Mouse (Mus musculus) liver (tissue): ENCODE results near the gene Asxl2.
"Not testable (repeated sequence)": the region's sequence is repeated elsewhere in the genome, so short reads cannot be mapped to it uniquely, and the experiment has no call there.

ENCODE experiments used
- DNase-seq: peaks from one replicate; pipeline ENCODE4 v3.0.0-alpha.2; 2020; ENCODE audit warnings: mixed read lengths

Asxl2 gene

DNA sequence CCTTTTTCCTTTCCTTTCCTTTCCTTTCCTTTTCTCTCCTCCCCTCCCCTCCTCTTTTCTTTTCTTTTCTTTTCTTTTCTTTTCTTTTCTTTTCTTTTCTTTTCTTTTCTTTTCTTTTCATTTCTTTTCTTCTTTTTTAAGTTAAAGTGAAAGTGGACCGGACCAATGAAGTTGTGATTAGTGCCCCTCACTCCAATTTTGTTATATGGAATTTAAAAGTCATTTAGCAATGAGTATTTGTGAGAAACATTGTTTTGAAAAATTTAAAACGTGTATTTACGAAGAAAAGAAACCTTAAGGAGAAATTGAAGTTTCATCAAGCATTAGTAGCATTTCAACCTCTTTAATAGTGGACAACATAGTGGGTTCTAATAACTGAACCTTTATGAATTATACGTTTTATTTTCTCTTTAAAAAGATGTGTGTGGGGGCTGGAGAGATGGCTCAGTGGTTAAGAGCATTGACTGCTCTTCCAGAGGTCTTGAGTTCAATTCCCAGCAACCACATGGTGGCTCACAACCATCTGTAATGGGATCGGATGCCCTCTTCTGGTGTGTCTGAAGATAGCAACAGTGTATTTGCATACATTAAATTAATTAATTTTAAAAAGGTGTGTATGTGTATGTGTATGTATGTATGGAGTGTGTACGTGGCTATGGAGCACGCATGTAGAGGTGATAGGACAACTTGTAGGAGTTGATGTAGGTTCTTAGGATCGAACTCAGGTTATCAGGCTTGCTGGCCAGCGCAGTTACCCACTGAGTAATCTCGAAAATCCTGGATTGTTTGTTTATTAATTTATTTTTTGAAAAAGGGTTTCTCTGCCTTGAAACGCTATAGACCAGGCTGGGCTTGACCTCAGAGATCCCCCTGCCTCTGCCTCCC lies 1.5 kb downstream of the Asxl2 start:
- no peak for DNase-seq

DNA sequence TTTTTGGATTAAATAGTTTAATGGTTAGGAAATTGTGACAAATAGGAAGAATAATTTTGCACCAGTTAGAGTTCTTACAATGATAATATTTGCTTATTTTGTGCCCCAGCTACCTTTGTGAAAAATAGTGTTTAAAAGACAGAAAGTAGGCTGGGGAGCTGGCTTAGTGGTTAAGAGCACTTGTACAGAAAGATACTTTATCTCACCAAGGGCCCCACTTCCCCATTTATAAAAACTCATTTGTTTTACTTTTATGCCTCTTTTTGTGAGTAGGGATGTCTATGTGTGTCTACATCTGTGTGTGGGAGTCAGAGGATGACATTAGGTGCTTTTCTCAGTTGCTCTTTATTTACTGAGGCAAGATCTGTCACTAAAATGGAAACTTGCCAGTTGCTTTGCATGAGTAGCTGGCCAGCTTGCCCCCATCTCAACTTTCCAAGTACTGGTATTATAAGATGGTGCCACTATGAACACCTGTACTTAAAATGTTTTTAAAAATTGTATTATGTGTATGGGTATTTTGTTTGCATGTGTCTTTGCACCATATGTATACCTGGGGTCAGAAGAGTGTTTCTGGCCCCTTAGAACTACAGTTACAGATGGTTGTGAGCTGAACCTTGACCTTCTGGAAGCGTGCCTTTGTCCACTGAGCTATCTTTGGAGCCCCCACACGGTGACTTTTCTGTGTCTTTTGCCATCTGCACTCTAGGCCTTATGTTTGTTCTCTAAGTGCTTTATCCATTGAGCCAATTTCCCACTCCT lies 3.2 kb downstream of the Asxl2 start:
- no peak for DNase-seq

DNA sequence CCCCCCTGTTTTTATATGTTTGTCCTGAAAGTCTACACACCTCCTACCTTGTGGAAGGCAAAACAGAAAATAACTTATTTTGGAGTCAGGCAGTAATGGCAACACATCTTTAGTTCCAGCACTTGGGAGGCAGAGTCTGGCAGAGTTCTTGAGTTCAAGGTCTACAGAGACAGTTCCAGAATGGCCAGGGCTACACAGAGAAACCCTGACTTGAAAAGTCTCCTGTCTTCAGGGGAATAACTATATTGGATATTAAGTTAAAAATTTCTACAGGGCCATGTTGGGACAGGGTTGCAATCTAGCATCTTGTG lies 3.7 kb downstream of the Asxl2 start:
- DNase-seq = no peak

DNA sequence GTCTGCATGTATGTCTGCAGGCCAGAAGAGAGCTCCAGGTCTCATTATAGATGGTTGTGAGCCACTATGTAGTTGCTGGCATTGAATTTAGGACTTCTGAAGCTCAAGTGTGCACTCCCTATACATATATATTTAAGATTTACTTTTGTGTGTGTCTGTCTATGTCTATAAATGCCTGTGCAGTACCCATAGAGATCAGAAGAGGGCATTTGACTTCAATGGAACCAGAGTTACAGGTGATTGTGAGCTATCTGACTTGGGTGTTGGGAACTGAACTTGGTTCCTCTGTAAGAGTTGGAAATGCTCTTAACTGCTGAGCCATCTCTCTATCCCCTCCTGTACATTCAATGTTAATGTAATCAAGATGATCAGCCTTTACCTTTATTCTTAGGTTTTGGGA lies 4.3 kb downstream of the Asxl2 start:
- no peak for DNase-seq

DNA sequence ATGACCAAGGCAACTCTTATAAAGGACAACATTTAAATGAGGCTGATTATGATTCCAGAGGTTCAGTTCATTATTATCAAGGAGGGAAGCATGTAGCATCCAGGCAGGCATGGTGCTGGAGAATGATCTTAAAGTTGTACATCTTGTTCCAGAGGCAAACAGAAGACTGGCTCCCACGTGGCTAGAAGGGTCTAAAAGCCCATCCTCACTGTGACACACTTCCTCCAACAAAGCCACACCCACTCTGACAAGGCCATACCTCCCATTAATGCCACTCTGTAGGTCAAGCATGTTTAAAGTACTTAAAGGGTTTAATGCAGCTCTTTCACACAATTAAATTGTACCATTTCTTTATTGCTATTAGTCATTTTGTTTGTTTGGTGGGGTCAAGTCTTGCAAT lies 7.1 kb downstream of the Asxl2 start:
- no peak for DNase-seq

DNA sequence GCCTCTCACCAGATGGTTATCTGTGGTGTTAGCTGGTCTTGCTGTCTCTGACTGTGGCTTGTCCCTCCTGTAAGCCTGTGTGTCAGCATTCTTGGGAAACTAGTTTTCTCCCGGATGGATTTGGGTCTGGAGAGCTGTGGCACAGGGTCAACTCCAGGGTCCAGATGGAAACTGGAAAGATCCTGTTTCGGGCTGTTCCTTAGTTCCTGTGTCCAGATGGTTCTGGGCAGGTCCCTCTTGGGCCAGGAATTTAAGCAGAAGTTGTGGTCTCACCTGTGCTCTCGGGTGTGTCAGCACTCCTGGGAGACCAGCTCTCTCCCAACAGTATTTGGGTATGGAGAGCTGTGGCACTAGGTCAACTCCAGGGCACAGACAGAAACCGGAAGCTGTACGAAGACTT lies 9.8 kb downstream of the Asxl2 start:
- DNase-seq = no peak

DNA sequence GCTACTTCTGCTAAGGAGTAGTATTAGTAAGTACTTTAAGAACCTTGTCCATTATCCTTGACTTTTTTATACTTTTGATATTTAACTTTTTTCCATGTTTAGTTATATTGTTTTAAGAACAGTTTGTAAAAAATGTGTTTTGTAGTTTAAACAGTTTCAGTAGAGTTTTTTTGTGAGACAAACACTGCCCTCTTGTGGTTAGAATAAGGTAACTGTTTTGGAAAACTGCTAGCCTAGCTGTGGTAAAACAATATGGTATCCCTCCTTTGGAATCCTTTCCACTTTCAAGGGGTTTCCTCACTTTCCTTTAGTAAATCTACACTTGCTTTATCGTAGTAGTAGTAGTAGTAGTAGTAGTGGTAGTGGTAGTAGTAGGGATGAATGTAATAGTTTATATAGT lies 11.2 kb downstream of the Asxl2 start:
- DNase-seq = no peak

DNA sequence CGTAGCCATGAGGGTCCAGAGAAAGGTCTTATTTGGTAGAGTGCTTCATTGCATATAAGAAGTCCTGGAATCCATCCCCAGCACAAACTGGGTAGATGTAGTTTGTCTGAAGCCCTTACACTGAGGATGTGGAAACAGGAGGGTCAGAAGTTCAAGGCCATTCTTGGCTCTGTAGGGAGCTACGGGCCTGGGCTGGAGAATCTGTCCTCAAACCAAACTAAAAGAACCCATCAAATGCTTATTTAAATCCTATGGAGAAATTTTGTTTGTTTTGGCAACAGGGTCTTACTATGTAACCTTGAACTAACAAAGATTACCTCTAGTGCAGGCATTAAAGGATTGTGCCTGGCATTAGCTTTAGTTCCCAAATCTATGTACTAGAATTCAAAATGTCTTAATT lies 14.3 kb downstream of the Asxl2 start:
- DNase-seq = no peak

DNA sequence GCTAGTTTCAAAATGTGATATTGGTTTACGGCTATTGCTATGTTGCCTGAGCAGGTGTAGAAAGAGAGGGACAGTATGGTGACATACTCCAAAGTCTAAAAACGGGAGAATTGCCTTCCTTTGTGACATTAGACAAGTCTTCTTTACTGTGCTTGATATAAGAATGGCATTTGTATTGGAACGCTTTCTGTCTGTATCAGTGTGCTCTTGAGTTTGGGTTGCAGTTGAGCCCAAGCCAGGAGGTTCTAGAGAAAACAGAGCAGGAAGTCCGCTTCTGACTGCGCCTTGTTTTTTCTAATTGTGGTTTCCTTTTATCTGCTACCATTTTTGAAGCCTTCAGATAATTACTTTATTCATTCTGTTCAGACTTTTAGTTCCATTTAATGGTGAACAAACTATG lies 14.7 kb downstream of the Asxl2 start:
- DNase-seq = no peak

DNA sequence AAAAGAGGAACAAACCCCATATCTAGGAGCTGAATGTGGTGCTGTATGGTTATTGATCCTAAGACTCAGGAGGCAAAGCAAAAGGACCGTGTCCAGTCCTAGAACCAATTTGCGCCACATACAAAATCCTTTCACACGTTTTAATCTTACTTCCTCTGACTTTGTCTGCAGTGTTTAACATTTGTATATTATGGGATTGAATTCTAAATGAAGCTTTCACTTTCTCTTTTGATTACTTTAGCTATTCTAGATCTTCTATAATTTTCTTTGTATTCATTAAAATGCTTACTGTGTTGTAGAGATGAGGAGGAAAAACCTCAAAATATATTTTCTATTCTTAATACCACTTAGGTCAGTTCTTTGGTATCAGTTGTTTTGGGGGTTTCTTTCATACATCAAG lies 26.9 kb downstream of the Asxl2 start:
- no peak for DNase-seq

DNA sequence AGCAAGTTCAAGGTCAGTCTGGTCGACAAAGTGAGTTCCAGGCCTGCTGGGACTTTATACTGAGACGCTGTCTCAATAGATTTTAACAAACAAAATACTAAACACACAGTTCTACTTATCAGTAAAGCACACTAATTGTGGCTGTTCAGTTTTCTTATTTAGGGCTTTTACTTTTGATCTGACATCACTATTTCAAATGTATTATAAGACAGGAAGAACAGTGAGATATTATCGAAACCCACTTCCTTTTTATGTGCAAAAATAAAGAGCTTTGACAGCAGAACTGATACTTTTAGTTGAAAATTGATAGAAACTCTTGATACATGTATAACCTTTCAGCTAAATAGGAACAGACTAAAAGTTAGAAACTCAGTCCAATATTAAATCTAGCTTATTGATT lies 36.4 kb downstream of the Asxl2 start:
- DNase-seq = no peak

DNA sequence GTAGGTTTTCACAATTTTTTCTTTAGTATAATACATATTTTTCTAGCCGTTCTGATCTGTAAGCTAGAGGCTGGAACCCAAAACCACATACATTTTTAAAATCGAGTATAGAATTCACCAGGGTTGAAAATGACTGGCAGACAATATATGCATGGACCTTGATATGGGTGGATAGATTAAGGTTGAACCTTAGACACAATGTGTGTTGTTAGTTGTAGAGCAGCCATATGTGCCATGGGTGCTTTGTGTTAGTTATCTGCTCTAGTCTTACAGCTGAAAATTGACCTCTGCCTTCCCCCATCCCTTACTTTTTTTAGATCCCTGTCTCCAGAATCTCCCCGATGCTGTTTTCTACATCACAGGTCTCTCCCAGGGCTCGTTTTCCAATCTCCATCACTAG lies 73.0 kb downstream of the Asxl2 start:
- DNase-seq = no peak

DNA sequence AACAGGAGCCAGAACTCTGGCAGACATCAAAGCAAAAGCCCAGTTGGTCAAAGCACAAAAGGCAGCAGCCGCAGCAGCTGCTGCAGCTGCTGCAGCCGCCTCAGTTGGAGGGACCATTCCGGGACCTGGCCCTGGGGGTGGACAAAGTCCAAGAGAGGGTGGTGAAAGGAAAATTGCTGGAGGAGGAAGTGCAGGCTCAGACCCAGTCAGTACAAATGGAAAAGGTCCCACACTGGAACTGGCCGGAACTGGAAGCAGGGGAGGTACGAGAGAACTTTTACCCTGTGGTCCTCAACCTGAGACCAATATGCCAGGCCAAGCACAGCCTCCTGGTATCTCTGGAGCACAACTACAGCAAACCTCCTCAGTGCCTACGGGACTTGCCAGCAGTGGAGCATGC lies 73.4 kb downstream of the Asxl2 start:
- DNase-seq = no peak

DNA sequence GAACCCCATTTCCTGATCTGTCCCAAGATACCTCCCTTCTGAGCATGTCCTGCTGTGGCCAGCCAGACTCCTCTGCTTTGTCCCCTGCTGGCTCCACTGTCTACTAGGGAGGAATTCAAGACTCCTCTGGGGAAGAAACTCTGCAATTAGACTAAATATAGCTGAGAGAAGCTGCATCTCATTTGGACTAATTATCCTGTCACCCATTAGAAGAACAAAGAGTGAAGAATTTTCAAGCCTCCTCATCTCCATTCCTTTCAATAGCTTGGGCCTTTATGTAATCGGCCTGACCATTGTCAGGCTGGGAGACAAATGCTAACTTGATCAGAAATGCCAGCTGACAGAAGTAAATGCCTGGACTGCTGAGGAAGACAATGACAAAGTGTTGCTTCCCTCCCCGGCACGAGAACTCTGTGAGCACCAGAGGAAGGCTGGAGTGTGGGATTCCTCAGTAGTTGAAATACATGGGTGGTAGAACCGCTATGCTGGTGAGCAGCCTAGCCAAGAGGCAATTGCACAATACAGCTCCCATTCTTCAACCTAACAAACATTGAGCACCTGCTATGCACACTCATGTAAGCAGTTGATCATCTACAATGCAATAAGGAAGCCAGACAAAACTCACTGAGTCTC lies 92.1 kb downstream of the Asxl2 start:
- no peak for DNase-seq

DNA sequence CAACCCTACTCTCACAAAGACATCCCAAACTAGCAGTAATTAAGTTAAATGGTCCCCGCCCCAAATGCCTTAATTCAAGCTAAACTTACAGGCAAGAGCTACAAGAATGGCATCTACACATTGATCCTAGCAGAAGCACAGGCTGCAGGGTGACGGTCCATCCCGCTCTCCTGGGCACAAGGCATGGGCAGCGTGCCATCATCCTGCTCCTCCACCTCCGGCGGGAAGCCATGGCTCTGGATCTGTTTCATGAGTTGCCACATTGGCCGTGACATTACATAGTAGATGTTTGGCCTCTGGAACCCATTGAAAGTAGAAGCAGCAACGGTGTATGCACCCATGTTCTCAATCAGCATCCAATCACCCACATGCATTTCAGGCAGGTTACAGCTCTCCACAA lies 95.1 kb downstream of the Asxl2 start:
- DNase-seq = not testable (repeated sequence)

DNA sequence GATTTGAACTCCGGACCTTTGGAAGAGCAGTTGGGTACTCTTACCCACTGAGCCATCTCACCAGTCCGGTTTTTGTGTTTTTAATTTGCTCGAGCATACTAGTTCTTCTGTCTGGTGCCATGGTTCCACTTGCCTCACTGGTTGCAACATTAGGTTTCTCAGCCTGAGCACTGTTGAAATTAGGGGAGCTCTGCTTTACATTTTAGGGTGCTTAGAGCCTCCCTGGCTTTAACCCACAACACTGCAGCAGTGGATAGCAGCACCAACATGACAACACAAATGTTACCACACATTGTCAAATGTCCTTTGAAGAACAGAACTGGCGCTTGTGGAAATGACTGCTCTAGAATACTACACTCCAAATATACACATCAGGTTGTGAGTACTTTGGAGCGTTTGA lies 98.9 kb downstream of the Asxl2 start:
- no peak for DNase-seq

DNA sequence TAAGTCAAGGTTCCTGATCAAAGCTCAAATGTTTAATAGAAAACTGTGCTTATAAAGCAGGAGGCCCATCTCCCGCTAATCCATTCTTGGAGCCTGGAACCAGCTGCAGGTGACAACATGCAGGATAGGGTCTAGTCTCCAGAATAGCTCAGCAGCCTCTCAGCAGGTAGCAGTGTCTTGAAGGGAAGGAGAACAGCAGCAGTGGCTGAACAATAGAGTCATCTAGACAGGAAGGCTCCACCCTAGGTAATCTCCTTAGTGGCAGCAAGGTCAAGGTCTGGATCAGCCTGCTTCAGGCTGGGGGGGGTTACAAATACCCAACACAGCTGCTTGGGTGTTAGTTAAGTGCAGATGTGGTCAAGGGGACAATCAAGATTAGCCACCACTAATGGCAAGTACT lies 108.8 kb downstream of the Asxl2 start:
- DNase-seq = not testable (repeated sequence)

DNA sequence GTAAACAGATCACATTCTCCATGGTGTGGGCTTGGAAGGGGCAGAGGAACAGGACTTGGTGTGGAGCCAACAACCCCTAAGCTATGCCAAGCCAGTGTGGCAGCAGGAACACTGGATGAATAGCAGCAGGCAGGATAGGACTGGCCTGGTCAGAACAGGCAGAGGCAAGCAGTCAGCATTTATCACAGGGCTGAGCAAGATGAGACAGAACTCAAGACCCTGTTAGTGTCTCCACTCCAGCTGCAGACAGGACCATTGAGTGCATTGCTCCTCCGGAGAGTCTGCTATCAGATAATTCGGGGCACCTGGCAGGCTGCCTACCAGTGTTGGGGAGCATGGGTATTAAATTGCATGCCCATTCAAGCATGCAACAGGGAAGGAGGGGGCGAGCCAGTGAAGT lies 111.0 kb downstream of the Asxl2 start:
- no peak for DNase-seq

DNA sequence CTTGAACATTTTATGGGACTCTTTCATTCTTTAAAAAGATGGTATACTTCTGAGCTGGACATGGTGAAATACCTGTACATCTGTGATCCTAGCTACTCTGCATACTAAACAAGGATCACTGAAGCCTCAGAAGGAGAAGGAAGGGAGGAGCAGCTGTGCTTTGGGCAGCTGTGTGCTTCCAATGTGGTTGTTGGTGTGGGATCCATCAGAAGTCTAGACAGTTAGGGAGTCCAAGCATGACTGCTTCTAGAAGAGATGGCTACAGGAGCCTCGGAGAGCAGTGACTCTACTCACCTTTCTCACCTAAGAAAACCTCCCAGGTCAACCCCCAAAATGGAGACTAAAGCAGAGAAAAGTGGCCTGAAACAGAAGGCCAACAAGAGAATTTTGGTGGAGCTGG lies 111.4 kb downstream of the Asxl2 start:
- DNase-seq = no peak

DNA sequence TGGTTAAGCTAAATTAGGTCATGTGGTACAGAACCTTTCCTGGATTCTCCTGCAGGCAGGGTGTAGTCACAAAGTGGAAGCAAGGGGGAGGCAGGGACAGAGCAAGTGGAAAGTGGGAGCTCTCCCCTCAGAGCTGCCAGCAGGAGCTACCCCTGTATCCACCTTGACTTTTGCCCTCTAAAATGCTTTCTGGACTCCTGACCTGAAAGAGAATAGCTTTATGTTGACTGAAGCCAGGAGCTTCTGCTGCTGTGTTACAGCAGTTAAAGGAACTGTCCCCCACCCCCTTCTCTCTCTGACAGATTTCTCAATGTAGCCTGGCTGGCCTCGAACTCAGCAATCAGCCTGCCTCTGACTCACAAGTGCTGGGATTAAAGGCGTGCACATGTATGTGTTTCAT lies 112.9 kb downstream of the Asxl2 start:
- no peak for DNase-seq

DNA sequence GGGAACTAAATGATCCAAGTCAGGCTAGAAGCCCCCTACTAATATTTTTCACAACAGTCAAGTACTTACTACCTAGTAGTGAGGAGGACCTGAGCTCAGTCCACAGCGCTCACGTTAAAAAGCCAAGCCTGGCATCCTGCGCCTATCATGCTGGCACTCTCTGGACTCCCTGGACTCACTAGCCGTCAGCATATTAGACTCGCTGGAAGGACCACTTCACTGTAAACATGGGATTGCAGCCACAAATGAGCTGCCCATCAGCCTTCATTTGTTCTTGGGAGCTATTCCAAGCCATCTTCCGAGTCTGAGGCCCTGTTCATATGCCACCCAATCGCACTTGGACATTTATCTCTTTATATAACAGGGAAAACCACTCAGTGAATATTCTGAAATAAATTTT lies 114.2 kb downstream of the Asxl2 start:
- DNase-seq = no peak

DNA sequence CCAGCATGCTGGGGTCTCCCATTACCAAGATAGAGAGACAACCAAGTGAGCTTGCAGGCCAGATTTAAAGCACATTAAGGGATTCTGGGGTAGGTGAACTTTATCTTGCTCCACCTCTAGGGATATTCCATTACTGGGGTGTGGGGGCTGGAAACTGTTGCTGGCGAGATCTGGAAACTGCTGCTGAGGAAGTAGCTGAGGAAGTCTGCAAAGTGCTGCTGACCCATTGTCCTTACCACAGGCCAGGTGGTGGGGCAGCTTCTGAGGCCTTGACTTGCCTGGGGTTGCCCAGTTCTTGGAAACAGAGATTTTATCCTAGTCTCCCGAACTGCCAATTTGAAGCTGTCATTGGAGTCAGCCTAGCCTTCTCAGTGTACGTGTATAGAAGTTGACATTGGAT lies 118.8 kb downstream of the Asxl2 start:
- no peak for DNase-seq

DNA sequence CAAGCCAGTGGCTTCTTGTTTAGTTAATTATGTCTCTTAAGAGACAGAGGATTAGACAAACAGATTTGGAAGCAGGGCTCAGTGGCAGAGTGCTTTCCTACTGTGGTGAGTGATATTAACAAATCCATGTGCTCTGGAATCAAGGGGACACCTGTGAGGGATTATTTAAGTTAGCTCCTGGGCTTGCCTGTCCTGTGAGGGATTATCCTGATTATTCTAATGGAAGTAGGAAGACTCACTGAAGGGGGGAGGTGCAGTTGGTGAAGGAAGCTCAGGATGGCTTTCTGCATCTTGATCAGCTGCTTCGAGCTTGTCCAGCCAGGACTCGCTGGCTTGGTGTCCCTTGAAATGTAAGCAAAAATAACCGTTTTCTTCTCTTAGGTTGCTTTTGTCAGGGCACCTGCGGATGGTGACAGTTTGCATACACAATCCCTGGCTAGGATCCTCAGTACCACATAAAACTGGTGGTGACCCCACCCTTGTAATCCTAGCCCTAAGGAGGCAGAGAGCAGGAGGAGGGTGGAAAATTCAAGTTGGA lies 119.5 kb downstream of the Asxl2 start:
- no peak for DNase-seq

DNA sequence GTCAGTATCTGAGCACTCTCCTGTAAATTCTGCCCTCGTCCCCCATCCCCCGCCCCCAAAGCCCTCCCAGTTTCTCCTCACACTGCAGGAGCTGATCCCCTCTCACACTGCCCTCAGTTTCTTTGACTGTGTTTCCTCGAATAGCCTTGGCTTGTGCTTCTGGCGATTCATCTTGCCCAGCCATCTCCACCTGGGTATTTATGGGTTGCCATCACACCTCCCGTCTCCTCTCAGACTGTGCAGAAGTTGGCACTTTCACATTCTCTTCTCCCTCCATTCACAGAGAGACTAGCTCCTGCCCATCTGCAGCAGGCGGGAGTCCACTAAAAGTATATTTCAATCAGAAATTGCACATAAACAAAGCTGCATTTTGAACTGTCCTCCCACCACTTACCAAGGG lies 120.1 kb downstream of the Asxl2 start:
- no peak for DNase-seq
